Mouse (Mus musculus) gastrocnemius, adult 18-20 months (tissue): ENCODE measurements around the gene Mycbp2. TPM values are rescaled to one million over a fixed set of nuclear protein-coding genes. Genes with fewer than 3 reads are reported as not detected.

ENCODE experiments used
- DNase-seq: peaks from one replicate; pipeline ENCODE4 v3.0.0; 2021; ENCODE audit warnings: low spot score
- total RNA-seq, 2 experiments: library from RNA; stranded (reverse); gene quantifications; 2 replicates each; pipeline ENCODE4 v1.2.3; 2021

The Mycbp2 gene
- total RNA-seq, 2 experiments from 2014 or later = 22.6 to 31.7 TPM

GRCm38 (mm10) chr14:103276667-103277066, 69.9 kb downstream of the Mycbp2 start:
- DNase-seq = no peak

DNA sequence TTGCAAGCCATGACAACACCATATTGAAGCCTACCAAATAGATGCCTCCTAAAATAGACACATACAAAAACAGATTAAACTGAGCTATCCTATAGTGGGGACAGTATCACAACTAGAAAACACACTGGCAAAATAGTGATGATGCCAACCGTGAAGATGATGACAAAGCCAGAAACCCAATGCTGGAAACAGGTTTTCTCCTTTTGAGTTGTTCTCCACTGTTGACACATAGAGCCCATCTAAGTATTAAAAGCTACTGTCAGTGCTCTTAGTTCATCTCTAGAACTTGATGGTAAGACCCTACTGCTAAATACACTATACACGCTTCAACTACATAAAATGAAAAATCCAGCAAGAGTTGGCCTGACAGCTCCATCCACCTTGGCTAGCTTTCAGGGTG, 86.2 kb downstream of the Mycbp2 start:
- no peak for DNase-seq

DNA sequence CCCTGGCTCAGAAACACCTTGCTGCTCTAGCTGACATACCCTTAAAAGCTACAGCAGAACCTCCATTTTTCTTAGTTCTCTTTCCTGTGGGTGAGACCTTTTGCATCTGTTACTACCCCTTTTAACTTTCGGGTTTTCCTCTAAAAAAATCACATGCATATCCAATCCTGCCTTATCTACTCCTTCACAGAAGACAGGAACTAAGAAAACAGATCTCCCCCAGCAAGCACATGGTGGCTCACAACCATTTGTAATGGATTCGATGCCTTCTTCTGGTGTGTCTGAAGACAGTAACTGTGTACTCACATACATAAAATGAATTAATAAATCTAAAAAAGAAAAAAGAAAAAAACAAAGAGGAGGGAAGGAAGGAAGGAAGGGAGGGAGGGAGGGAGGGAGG, 87.9 kb downstream of the Mycbp2 start:
- DNase-seq = no peak

- no peak for DNase-seq
Observed at GRCm38 (mm10) chr14:103256866-103257265, 89.7 kb downstream of the Mycbp2 start.

DNA sequence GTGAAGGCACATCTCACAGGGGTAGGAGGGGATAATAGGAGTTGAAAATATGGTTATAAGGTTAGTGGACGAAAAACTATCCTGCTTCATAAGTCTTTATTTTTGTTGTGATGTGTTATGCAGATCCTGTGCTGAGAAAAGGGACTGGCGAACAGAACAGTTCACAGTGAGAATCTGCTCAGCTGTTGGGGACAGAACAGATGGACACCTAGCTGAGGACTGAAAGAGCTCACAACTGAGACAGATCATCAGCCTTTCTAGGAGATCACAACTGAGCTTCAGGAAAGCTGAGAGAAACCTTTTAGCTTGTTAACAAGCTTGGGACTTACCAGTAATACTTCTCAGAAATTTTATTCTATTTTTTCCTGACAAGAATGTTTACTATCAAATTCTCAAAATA, 92.3 kb downstream of the Mycbp2 start:
- DNase-seq = no peak

GRCm38 (mm10) chr14:103242020-103242419, 104.6 kb downstream of the Mycbp2 start:
- DNase-seq = no peak

DNA sequence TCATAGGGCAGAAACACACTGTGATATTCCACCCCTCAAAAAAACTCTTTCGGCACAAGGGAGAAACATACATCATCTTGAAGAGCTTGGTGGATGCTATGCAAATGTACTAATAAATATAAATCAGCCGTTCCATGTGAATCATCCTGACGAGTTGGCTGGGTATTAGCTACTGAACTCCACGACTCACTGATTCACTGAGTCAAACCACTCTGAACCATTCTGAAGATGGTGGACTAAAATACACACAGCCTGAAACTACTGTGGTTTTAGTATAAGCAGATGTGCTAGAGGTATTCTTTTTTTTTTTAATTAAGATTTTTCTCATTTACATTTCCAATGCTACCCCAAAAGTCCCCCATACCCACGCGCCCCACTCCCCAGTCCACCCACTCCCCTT, 111.8 kb downstream of the Mycbp2 start:
- no peak for DNase-seq

- DNase-seq = no peak
Observed at GRCm38 (mm10) chr14:103233640-103234593, 112.7 kb downstream of the Mycbp2 start.

- DNase-seq = no peak
Observed at GRCm38 (mm10) chr14:103222356-103222755, 124.3 kb downstream of the Mycbp2 start.

DNA sequence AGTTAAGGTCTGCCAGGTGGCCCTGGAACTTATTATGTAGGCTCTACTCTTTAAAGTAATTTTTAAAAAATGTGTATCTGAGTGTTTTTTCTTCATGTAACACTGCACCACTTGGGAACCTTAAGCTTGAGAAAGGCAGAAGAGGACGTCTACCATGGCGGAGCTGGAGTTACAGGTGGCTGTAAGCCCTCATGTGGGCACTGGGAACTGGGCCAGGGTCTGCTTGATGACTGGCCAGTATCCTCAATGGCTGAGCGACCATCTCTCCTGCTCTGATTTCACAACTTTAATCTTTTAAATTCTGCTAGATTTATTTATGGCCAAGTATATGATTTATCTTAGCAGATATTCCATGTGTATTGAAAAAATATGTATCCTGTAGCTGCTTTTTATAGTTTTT, 124.9 kb downstream of the Mycbp2 start:
- DNase-seq = no peak

DNA sequence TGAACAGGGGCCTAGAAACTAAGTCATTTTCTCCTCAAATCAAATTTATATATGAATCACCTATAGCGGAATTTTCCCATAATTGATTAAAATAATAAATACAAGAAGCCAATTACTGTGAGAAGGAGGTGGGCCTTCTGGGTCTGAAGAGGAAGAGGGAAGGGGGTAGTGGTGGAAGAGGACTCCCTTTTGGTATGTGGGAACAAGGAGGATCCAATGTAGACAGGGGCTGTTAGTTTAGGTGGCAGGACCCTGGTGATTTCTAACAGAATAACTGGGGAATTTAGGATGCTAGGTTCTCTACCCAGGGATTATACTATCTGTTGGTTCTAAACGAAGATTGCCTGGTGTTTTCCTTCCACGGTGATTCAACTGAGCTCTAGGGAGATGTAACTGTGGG, 130.3 kb downstream of the Mycbp2 start:
- DNase-seq = no peak

GRCm38 (mm10) chr14:103186658-103187057, 160.0 kb downstream of the Mycbp2 start:
- no peak for DNase-seq

GRCm38 (mm10) chr14:103186076-103186475, 160.5 kb downstream of the Mycbp2 start:
- no peak for DNase-seq

- no peak for DNase-seq
Observed at GRCm38 (mm10) chr14:103180096-103180495, 166.5 kb downstream of the Mycbp2 start.

DNA sequence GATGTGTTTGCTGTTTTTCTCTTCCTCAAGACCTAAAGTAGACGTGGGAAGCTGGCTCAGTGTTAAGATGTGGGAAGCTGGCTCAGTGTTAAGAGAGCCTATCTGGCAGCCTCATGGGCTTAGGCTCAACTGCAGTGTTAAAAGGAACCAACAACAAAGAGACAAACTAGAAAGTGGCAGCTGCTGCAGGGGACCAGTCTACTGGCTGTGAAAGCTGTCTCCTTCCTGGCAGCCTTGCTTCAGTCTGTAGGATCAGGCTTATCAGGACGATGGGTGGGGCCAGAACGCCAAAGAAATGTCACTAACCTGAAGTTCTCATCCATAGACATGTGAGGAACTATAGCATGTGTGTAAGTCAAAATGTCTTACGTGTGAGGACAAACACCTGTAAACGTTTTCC, 183.7 kb downstream of the Mycbp2 start:
- no peak for DNase-seq

DNA sequence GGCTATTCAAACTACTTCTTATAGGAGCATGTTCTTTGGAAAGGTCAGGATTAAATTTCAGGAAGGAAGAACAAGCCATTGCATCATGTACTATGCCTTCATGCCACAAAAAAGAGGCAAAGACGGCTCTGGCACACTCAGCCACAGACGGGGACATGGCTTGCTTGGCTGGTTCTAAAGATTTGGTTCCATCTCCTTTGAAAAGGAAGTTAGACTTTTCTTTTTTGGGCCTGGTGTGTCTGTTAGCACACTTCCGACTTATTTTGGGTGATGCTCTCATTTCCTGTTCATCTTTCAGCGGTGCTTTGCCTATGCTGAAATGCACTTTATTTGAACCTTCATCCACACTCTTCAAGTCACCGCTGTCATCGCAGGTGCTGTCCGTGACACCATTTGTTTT, 190.9 kb downstream of the Mycbp2 start:
- DNase-seq = no peak

DNA sequence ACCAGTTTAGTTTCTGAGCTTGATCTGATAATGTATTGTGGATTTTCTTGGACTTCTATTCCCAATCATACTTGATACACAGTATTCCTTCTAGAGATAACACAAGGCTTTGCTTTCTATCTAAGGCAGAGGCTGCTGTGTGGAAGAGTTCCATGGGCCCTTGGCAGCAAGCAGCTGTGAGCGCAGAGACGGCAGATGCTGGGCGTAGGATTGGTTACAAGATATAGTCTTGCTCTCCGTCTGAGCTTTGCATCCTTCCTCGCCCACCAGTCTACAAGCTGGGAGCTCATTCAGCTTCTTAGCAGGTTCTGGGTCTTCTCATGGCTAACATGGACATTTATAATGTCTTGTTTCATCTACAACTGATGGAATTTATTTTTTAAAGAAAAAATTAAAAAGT, 196.5 kb downstream of the Mycbp2 start:
- DNase-seq = no peak

GRCm38 (mm10) chr14:103131991-103132390, 214.6 kb downstream of the Mycbp2 start:
- DNase-seq = peak; percentile 21

GRCm38 (mm10) chr14:103125756-103126155, 220.9 kb downstream of the Mycbp2 start:
- no peak for DNase-seq

GRCm38 (mm10) chr14:103114994-103115670, 231.5 kb downstream of the Mycbp2 start:
- DNase-seq = no peak

GRCm38 (mm10) chr14:103112606-103113363, 233.8 kb downstream of the Mycbp2 start:
- no peak for DNase-seq

DNA sequence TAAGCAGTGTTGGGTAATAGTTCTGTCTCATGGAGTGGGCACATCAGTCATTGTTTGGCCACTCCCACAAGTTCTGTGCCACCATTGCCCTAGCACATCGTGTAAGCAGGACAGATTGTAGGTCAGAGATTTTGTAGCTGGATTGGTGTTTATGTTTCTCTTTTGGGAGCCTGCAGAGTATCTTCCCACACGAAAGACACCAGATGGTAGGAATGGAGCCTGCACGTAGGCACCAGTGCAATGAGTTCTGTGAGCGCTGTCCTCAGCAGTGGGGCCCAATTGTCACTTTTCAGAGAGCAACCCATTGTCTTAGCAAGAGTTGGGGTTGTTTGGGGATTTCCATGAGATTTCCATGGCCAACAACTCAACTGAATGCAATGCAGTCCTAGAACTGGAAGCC, 236.6 kb downstream of the Mycbp2 start:
- no peak for DNase-seq
